Mouse (Mus musculus) intestine, embryonic 16.5 days (tissue): Measurements from ENCODE around the gene E130308A19Rik. TPM values are rescaled to one million over a fixed set of nuclear protein-coding genes. Genes with fewer than 3 reads are reported as not detected.

Source experiments
- ATAC-seq: fragments of 200-750 bp; cut with Nextera tagmentation; 2 replicates; pipeline ENCODE4 v1.8.0; 2017; ENCODE audit warnings: moderate TSS enrichment, moderate library complexity
- H3K27ac ChIP-seq: fragments of 300-500 bp; sonication (generic); 2 replicates; pipeline ENCODE4 v1.5.1; 2014; ENCODE audit warnings: mild to moderate bottlenecking, low read length
- H3K27me3 ChIP-seq: fragments of 300-500 bp; sonication (generic); replicated peaks from 2 replicates; pipeline ENCODE4 v1.6.1; 2014; ENCODE audit warnings: low read length, control low read depth, mixed read lengths; ENCODE audit not compliant: control insufficient read depth, insufficient read depth
- H3K36me3 ChIP-seq: fragments of 300-500 bp; sonication (generic); 2 replicates; pipeline ENCODE4 v1.6.1; 2014; ENCODE audit warnings: low read length, control low read depth; ENCODE audit not compliant: control insufficient read depth, insufficient read depth
- H3K4me1 ChIP-seq: fragments of 300-500 bp; sonication (generic); 2 replicates; pipeline ENCODE4 v1.6.1; 2014; ENCODE audit warnings: low read length, control low read depth, mixed read lengths; ENCODE audit not compliant: control insufficient read depth, insufficient read depth
- H3K4me2 ChIP-seq: fragments of 300-500 bp; sonication (generic); 2 replicates; pipeline ENCODE4 v1.6.1; 2014; ENCODE audit warnings: low read depth, low read length, control low read depth
- H3K4me3 ChIP-seq: fragments of 300-500 bp; sonication (generic); 2 replicates; pipeline ENCODE4 v1.5.1; 2014; ENCODE audit warnings: mild to moderate bottlenecking, low read length
- H3K9ac ChIP-seq: fragments of 300-500 bp; sonication (generic); 2 replicates; pipeline ENCODE4 v1.6.1; 2014; ENCODE audit warnings: low read depth, low read length
- H3K9me3 ChIP-seq: fragments of 300-500 bp; sonication (generic); 2 replicates; pipeline ENCODE4 v1.6.1; 2016; ENCODE audit warnings: low read length, control low read depth; ENCODE audit not compliant: control insufficient read depth
- WGBS: fragments of 180-500 bp; shearing (Covaris S2); extraction: QIAGEN DNeasy Blood & Tissue Kit; methylation state at CpG from one replicate; pipeline ENCODE4 v1.1.7; 2014; 5-methylcytosine and 5-hydroxymethylcytosine counted together
- polyA plus RNA-seq: library from polyadenylated mRNA; unstranded; fragments of >200 nt; fragmentation: Nextera tagmentation; extraction: Ambion mirVana; gene quantifications from 2 replicates; pipeline ENCODE4 v1.2.1, GENCODE M21; 2015

E130308A19Rik gene
- polyA plus RNA-seq, 1 experiment from 2014 or later: 10.8 TPM

- Histone ChIP-seq H3K4me1 (no peaks in the 10 kb centered on the region), H3K9me3 (no peaks in the 10 kb centered on the region), H3K4me2 (no peak overlapping the region), H3K4me3 (no peak overlapping the region), H3K27ac (no peak overlapping the region), H3K9ac (no peak overlapping the region), H3K27me3 (no peaks in the 10 kb centered on the region), H3K36me3 (peaks cover 2% of the 10 kb centered on the region; the same call in 1 of the 2 replicates)
- no peak for ATAC-seq
- WGBS: 88% methylated on average over 2 of the region's 2 CpGs
These were observed 29.5 kb upstream of the E130308A19Rik start for GRCm38 (mm10) chr4:59596556-59596955.

- Histone ChIP-seq H3K4me2 (no peak overlapping the region), H3K9ac (no peak overlapping the region), H3K27me3 (no peaks in the 10 kb centered on the region), H3K4me3 (no peak overlapping the region), H3K36me3 (no peaks in the 10 kb centered on the region), H3K27ac (no peak overlapping the region), H3K9me3 (no peaks in the 10 kb centered on the region), H3K4me1 (no peaks in the 10 kb centered on the region)
- 90% methylated on average over 4 of the region's 4 CpGs for WGBS
- no peak for ATAC-seq
These were observed 23.3 kb upstream of the E130308A19Rik start for GRCm38 (mm10) chr4:59602704-59603103.

- Histone ChIP-seq H3K27ac (no peak overlapping the region), H3K4me2 (no peak overlapping the region), H3K9me3 (no peaks in the 10 kb centered on the region), H3K9ac (no peak overlapping the region), H3K27me3 (no peaks in the 10 kb centered on the region), H3K36me3 (no peaks in the 10 kb centered on the region), H3K4me3 (no peak overlapping the region), H3K4me1 (no peaks in the 10 kb centered on the region)
- no peak for ATAC-seq
- WGBS: 78% methylated on average over 3 of the region's 3 CpGs
These were observed 21.1 kb upstream of the E130308A19Rik start for GRCm38 (mm10) chr4:59604892-59605291.

DNA sequence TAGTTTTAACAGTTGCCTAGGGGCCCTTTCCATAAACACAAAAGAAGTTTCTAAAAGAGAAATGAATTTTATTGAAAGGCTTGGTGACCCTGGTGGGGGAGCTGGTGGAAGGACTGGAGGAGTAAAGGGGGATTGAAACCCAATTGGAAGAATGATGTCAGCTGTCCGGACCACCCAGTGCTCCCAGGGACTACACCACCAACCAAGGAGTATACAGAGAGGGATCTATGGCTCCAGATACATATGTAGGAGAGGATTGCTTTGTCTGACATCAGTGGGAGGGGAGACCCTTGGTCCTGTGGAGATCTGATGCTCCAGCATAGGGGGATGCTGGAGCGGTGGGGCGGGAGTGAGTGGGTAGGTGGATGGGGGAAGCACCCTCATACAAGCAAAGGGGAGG, 20.5 kb upstream of the E130308A19Rik start:
- WGBS: 96% methylated on average over 3 of the region's 3 CpGs
- ATAC-seq: no peak
- no peaks in the 10 kb centered on the region for H3K36me3 ChIP-seq
- no peaks in the 10 kb centered on the region for H3K4me1 ChIP-seq
- H3K27ac ChIP-seq: no peak overlapping the region
- H3K27me3 ChIP-seq: no peaks in the 10 kb centered on the region
- no peak overlapping the region for H3K4me2 ChIP-seq
- no peak overlapping the region for H3K4me3 ChIP-seq
- no peaks in the 10 kb centered on the region for H3K9me3 ChIP-seq
- H3K9ac ChIP-seq: no peak overlapping the region

DNA sequence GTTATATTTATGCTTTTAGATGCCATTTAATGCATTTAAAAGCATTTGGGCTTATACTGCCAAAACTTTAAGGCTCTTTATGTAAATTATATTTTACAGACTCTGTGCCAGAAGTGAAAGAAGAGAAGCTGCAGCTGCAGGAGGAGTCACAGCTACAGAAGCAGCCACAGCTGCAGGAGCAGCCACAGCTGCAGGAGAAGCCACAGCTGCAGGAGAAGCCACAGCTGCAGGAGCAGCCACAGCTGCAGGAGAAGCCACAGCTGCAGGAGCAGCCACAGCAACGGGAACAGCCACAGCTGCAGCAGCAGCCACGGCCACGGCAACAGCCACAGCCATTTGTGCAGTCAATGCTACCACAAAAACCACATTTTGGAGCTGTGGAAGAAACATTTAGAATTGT, 15.6 kb upstream of the E130308A19Rik start:
- H3K9me3 ChIP-seq: no peaks in the 10 kb centered on the region
- no peaks in the 10 kb centered on the region for H3K4me1 ChIP-seq
- H3K27me3 ChIP-seq: no peaks in the 10 kb centered on the region
- no peak for ATAC-seq
- no peak overlapping the region for H3K9ac ChIP-seq
- no peak overlapping the region for H3K27ac ChIP-seq
- H3K4me3 ChIP-seq: no peak overlapping the region
- H3K36me3 ChIP-seq: no peaks in the 10 kb centered on the region
- WGBS: 75% methylated on average over 3 of the region's 3 CpGs
- H3K4me2 ChIP-seq: no peak overlapping the region

DNA sequence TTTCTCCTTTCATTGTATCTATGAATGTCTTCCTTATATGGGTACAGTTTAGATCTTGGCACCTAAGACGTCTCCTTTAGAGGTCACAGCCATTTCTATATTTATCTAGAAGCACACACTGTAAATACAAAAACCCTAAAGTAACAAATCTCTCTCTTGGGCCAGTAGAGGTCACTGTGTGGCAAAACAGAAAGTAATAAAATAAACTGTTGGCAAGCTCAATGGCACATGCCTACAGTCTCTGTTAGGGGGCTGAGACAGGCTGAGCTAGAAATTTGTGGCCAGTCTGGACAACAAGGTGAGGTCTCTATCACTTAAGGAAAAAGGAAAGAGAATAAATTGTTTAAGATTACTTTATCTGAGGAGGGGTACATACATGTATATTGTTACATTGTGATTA, 11.0 kb upstream of the E130308A19Rik start:
- no peaks in the 10 kb centered on the region for H3K27me3 ChIP-seq
- no peaks in the 10 kb centered on the region for H3K9me3 ChIP-seq
- no peaks in the 10 kb centered on the region for H3K4me1 ChIP-seq
- no peak overlapping the region for H3K4me2 ChIP-seq
- no peaks in the 10 kb centered on the region for H3K36me3 ChIP-seq
- 0 out of 2 replicates have a peak, but pooled peaks have one; percentile 26 for ATAC-seq
- H3K27ac ChIP-seq: no peak overlapping the region
- H3K4me3 ChIP-seq: no peak overlapping the region
- WGBS: 28% methylated on average over 1 of the region's 1 CpGs
- H3K9ac ChIP-seq: no peak overlapping the region

DNA sequence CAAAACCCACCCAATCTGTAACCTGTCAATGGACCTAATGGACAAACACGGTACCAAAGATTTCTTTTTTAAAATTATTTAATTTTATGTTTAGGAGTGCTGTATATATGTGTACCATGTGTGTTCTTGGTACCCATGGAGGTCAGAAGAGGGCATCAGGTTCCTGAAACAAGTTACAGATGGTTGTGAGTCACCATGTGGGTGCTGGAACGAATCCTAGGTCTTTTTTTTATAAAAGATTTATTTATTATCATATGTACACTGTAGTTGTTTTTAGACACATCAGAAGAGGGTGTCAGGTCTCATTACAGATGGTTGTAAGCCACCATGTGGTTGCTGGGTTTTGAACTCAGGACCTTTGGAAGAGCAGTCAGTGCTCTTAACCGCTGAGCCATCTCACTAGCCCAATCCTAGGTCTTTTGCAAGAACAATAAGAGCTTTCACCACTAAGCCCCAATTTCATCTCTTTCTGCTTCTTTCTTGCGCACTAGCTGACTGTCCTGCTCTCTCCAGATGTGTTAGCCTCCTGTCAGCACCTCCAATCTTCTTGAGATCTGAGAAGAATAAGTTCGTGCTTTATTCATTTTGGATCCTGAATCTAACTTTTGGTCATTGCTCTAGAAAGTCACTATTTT, 6.3 kb upstream of the E130308A19Rik start:
- H3K4me1 ChIP-seq: no peaks in the 10 kb centered on the region
- H3K27ac ChIP-seq: no peak overlapping the region
- no peaks in the 10 kb centered on the region for H3K9me3 ChIP-seq
- H3K36me3 ChIP-seq: no peaks in the 10 kb centered on the region
- WGBS: 84% methylated on average over 5 of the region's 5 CpGs
- H3K27me3 ChIP-seq: no peaks in the 10 kb centered on the region
- no peak overlapping the region for H3K4me3 ChIP-seq
- no peak overlapping the region for H3K9ac ChIP-seq
- ATAC-seq: no peak
- H3K4me2 ChIP-seq: no peak overlapping the region

GRCm38 (mm10) chr4:59625676-59625997, 374 bp upstream of the E130308A19Rik start:
- ATAC-seq: peak; percentile 77
- WGBS: 1% methylated on average over 18 of the region's 18 CpGs

DNA sequence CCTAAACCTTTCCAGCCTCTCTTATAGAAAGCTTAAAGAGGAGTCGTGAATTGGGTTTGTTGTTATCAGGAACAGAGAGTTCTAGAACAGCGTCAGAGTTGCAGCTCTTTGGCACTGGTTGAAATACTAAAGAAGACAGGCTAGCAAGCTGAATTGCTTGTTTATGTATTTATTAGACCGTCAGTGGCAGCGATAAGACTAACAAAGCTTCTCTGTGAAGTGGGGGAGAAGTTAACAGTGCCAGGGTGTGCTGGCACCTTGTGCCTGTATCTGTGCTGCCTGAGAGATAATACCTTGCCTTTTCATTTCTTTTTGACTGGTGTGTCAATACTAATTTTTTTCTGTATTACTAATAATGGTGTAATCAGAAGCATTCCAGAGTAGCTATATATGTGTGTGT, 2.2 kb downstream of the E130308A19Rik start:
- Histone ChIP-seq H3K36me3 (no peaks in the 10 kb centered on the region), H3K27ac (no peak overlapping the region), H3K9ac (no peak overlapping the region), H3K4me2 (no peak overlapping the region), H3K27me3 (no peaks in the 10 kb centered on the region), H3K4me1 (0 out of 2 replicates have a peak, but pooled peaks cover 6% of the 10 kb centered on the region), H3K9me3 (no peaks in the 10 kb centered on the region), H3K4me3 (no peak overlapping the region)
- WGBS: 52% methylated on average over 4 of the region's 4 CpGs
- no peak for ATAC-seq

More at GRCm38 (mm10) chr4:59625676-59625997, 374 bp upstream of the E130308A19Rik start:
- peak overlapping the region; percentile 95 for H3K4me3 ChIP-seq
- peak overlapping the region; percentile 83 for H3K4me2 ChIP-seq
- H3K27ac ChIP-seq: peak overlapping the region; percentile 53; the same call in 1 of the 2 replicates
- no peaks in the 10 kb centered on the region for H3K27me3 ChIP-seq
- peak overlapping the region; percentile 88 for H3K9ac ChIP-seq
- H3K4me1 ChIP-seq: 0 out of 2 replicates have a peak, but pooled peaks cover 6% of the 10 kb centered on the region
- H3K9me3 ChIP-seq: no peaks in the 10 kb centered on the region
- no peaks in the 10 kb centered on the region for H3K36me3 ChIP-seq
